Mouse (Mus musculus) lung, embryonic 14.5 days (tissue): ENCODE measurements around the gene Kcnn4. TPM values are rescaled to one million over a fixed set of nuclear protein-coding genes. Genes with fewer than 3 reads are reported as not detected.

Experiments used
- ATAC-seq: fragments of 200-750 bp; cut with Nextera tagmentation; 2 replicates; pipeline ENCODE4 v1.8.0; 2017; ENCODE audit warnings: mild to moderate bottlenecking, moderate TSS enrichment, moderate library complexity; ENCODE audit not compliant: insufficient read depth
- DNase-seq: peaks from one replicate; pipeline ENCODE4 v3.0.0-alpha.2; 2015
- H3K27ac ChIP-seq: fragments of 300-500 bp; sonication (generic); 2 replicates; pipeline ENCODE4 v1.5.1; 2014; ENCODE audit warnings: low read depth, mild to moderate bottlenecking, moderate library complexity
- H3K27me3 ChIP-seq: fragments of 300-500 bp; sonication (generic); 2 replicates; pipeline ENCODE4 v1.6.1; 2014; ENCODE audit warnings: low read length, control low read depth; ENCODE audit not compliant: insufficient read depth
- H3K36me3 ChIP-seq: fragments of 300-500 bp; sonication (generic); 2 replicates; pipeline ENCODE4 v1.6.1; 2014; ENCODE audit warnings: control low read depth; ENCODE audit not compliant: insufficient read depth
- H3K4me1 ChIP-seq: fragments of 300-500 bp; sonication (generic); 2 replicates; pipeline ENCODE4 v1.6.1; 2014; ENCODE audit warnings: antibody characterized with exemption, control low read depth; ENCODE audit not compliant: insufficient read depth
- H3K4me2 ChIP-seq: fragments of 300-500 bp; sonication (generic); 2 replicates; pipeline ENCODE4 v1.6.1; 2014; ENCODE audit warnings: mild to moderate bottlenecking
- H3K4me3 ChIP-seq: fragments of 300-500 bp; sonication (generic); 2 replicates; pipeline ENCODE4 v1.5.1; 2014; ENCODE audit warnings: low read depth, low read length
- H3K9ac ChIP-seq: fragments of 300-500 bp; sonication (generic); 2 replicates; pipeline ENCODE4 v1.6.1; 2014
- H3K9me3 ChIP-seq: fragments of 300-500 bp; sonication (generic); 2 replicates; pipeline ENCODE4 v1.6.1; 2016; ENCODE audit warnings: low read depth, low read length, control low read depth
- CTCF ChIP-seq: IDR thresholded peaks from 2 replicates; pipeline ENCODE4 v1.5.1; 2016; ENCODE audit warnings: antibody characterized with exemption, low read depth
- WGBS: fragments of 180-500 bp; shearing (Covaris S2); extraction: QIAGEN DNeasy Blood & Tissue Kit; methylation state at CpG from one replicate; pipeline ENCODE4 v1.1.7; 2014; 5-methylcytosine and 5-hydroxymethylcytosine counted together
- polyA plus RNA-seq: library from polyadenylated mRNA; unstranded; fragments of >200 nt; fragmentation: Nextera tagmentation; extraction: Ambion mirVana; gene quantifications from 2 replicates; pipeline ENCODE4 v1.2.1, GENCODE M21; 2014

Gene Kcnn4
- polyA plus RNA-seq, 1 experiment from 2014 or later = 1.6 TPM

GRCm38 (mm10) chr7:24333304-24333986 lies 36.6 kb upstream of the Kcnn4 start, which contains the start of gene Tescl:
Tescl (minus strand) TSS chr7:24333936.
- Histone ChIP-seq H3K4me3 (0 out of 2 replicates have a peak within 1 kb of the TSS, but pooled peaks have one; percentile 9), H3K27ac (no peak within 1 kb of the TSS), H3K4me1 (no peaks in the 10 kb centered on the region), H3K36me3 (no peaks in the 10 kb centered on the region), H3K4me2 (peak within 1 kb of the TSS; percentile 47), H3K9ac (no peak within 1 kb of the TSS), H3K27me3 (peaks cover 10% of the 10 kb centered on the region), H3K9me3 (no peaks in the 10 kb centered on the region)
- ATAC-seq (no peak), DNase-seq (peak; percentile 3)
- 34% methylated on average over 49 of the region's 49 CpGs for WGBS
- TF ChIP-seq CTCF = no peak

DNA sequence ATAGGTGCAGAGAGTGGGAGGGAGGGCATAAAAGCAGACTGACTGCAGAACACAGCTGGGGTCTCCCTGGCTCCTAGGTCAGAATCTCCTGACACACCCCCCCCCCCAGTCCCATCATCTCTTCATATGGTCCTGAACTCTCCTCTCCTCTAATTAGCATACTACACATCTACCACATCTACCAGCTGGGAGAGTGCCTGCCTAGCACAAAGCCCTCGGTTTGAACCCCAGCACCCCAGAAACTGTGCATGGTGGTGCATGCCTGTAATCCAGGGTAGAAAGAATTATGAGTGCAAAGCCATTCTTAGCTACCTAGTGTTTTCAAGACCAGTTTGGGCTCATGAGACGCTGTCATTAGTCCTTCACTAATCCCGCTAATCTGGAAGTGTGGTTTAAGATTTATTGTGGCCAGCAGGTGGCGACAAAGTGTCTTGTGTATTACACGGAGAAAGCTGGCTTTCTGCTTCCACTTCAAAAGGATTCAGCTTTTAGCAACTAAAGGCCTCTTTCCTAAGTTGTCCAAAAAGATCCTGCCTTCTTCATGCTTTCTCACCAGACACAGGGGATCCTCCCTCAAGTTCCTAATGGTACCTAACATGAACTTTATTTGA lies 34.3 kb upstream of the Kcnn4 start:
- WGBS = 14% methylated on average over 5 of the region's 5 CpGs
- no peaks in the 10 kb centered on the region for H3K4me1 ChIP-seq
- peak; percentile 91 for DNase-seq
- peak; percentile 17; the same call in 1 of the 2 replicates for ATAC-seq
- peaks cover 10% of the 10 kb centered on the region for H3K27me3 ChIP-seq
- H3K4me2 ChIP-seq = no peak overlapping the region
- H3K4me3 ChIP-seq = no peak overlapping the region
- H3K9me3 ChIP-seq = no peaks in the 10 kb centered on the region
- H3K36me3 ChIP-seq = no peaks in the 10 kb centered on the region
- no peak overlapping the region for H3K9ac ChIP-seq
- TF ChIP-seq CTCF = peak; percentile 76
- H3K27ac ChIP-seq = no peak overlapping the region

GRCm38 (mm10) chr7:24338241-24338640 lies 31.8 kb upstream of the Kcnn4 start:
- Histone ChIP-seq H3K9me3 (no peaks in the 10 kb centered on the region), H3K27ac (no peak overlapping the region), H3K4me3 (no peak overlapping the region), H3K9ac (no peak overlapping the region), H3K4me1 (no peaks in the 10 kb centered on the region), H3K36me3 (no peaks in the 10 kb centered on the region), H3K27me3 (peaks cover 7% of the 10 kb centered on the region), H3K4me2 (no peak overlapping the region)
- TF ChIP-seq CTCF = peak; percentile 27; the same call in 1 of the 2 replicates
- ATAC-seq = no peak
- no peak for DNase-seq
- WGBS = 39% methylated on average over 2 of the region's 2 CpGs

- DNase-seq (no peak), ATAC-seq (no peak)
- Histone ChIP-seq H3K36me3 (no peaks in the 10 kb centered on the region), H3K4me3 (no peak overlapping the region), H3K4me1 (no peaks in the 10 kb centered on the region), H3K4me2 (no peak overlapping the region), H3K9me3 (no peaks in the 10 kb centered on the region), H3K27ac (no peak overlapping the region), H3K27me3 (no peaks in the 10 kb centered on the region), H3K9ac (no peak overlapping the region)
- WGBS = 60% methylated on average over 7 of the region's 7 CpGs
- no peak for TF ChIP-seq CTCF
Measured at GRCm38 (mm10) chr7:24343701-24344272, 26.3 kb upstream of the Kcnn4 start.

DNA sequence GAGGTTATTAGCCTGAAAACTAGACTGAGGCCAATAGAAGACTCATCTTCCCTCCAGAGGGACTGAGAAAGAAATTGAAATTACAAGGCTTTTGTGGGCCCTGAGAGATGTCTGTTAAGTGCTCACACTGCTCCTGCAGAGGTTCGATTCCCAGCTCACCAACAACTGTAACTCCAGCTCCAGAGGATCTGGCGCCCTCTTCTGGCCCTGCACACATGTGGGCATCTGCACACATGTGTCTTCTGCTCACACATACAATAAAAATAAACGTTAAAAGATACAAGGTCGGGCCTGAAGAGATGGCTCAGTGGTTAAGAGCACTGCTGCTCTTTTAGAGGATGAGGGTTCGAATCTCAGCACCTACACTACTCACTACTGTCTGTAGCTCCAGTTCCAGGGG lies 23.6 kb upstream of the Kcnn4 start:
- no peaks in the 10 kb centered on the region for H3K4me1 ChIP-seq
- H3K4me3 ChIP-seq = no peak overlapping the region
- H3K9me3 ChIP-seq = no peaks in the 10 kb centered on the region
- H3K4me2 ChIP-seq = no peak overlapping the region
- no peak overlapping the region for H3K9ac ChIP-seq
- ATAC-seq = no peak
- DNase-seq = no peak
- TF ChIP-seq CTCF = no peak
- H3K36me3 ChIP-seq = no peaks in the 10 kb centered on the region
- H3K27ac ChIP-seq = no peak overlapping the region
- H3K27me3 ChIP-seq = no peaks in the 10 kb centered on the region
- 66% methylated on average over 5 of the region's 5 CpGs for WGBS

- Histone ChIP-seq H3K4me3 (no peak within 1 kb of the TSS), H3K4me1 (no peaks in the 10 kb centered on the region)
- no peak for TF ChIP-seq CTCF
Measured at GRCm38 (mm10) chr7:24348896-24349295, 21.2 kb upstream of the Kcnn4 start, which contains the start of gene Lypd5. Lypd5 (plus strand) TSS chr7:24349196.

GRCm38 (mm10) chr7:24355646-24356045 lies 14.4 kb upstream of the Kcnn4 start:
- DNase-seq (no peak), ATAC-seq (no peak)

More at GRCm38 (mm10) chr7:24348896-24349295, 21.2 kb upstream of the Kcnn4 start, which contains the start of gene Lypd5:
- ATAC-seq = no peak
- H3K27ac ChIP-seq = no peak within 1 kb of the TSS
- H3K27me3 ChIP-seq = no peaks in the 10 kb centered on the region
- 39% methylated on average over 6 of the region's 6 CpGs for WGBS
- H3K9ac ChIP-seq = no peak within 1 kb of the TSS
- no peaks in the 10 kb centered on the region for H3K36me3 ChIP-seq
- no peaks in the 10 kb centered on the region for H3K9me3 ChIP-seq
- no peak for DNase-seq
- no peak within 1 kb of the TSS for H3K4me2 ChIP-seq

More at GRCm38 (mm10) chr7:24355646-24356045, 14.4 kb upstream of the Kcnn4 start:
- WGBS = 77% methylated on average over 6 of the region's 6 CpGs
- Histone ChIP-seq H3K9ac (no peak overlapping the region), H3K4me3 (no peak overlapping the region), H3K36me3 (no peaks in the 10 kb centered on the region), H3K4me2 (no peak overlapping the region), H3K4me1 (no peaks in the 10 kb centered on the region), H3K27ac (no peak overlapping the region), H3K27me3 (no peaks in the 10 kb centered on the region), H3K9me3 (no peaks in the 10 kb centered on the region)
- TF ChIP-seq CTCF = no peak
